Mouse (Mus musculus) neural tube, embryonic 14.5 days (tissue): ENCODE data around the gene Pigv. TPM values are rescaled to one million over a fixed set of nuclear protein-coding genes. Genes with fewer than 3 reads are reported as not detected.
A peak's percentile ranks its signal among the peaks of the same experiment; 100 is the strongest.
"Not testable (repeated sequence)": the region's sequence is repeated elsewhere in the genome, so short reads cannot be mapped to it uniquely, and the experiment has no call there.

Experiments used
- ATAC-seq: fragments of 200-750 bp; cut with Nextera tagmentation; 2 replicates; pipeline ENCODE4 v1.8.0; 2017; ENCODE audit warnings: low read depth, mild to moderate bottlenecking, moderate TSS enrichment, moderate library complexity
- H3K27ac ChIP-seq: fragments of 300-500 bp; sonication (generic); 2 replicates; pipeline ENCODE4 v1.5.1; 2014; ENCODE audit warnings: low read depth, mild to moderate bottlenecking, control low read depth, low read length, moderate library complexity, mixed read lengths
- H3K27me3 ChIP-seq: fragments of 300-500 bp; sonication (generic); 2 replicates; pipeline ENCODE4 v1.6.1; 2014; ENCODE audit warnings: low read length; ENCODE audit not compliant: control insufficient read depth, insufficient read depth
- H3K36me3 ChIP-seq: fragments of 300-500 bp; sonication (generic); 2 replicates; pipeline ENCODE4 v1.6.1; 2014; ENCODE audit warnings: low read length, mixed read lengths; ENCODE audit not compliant: control insufficient read depth, insufficient read depth
- H3K4me1 ChIP-seq: fragments of 300-500 bp; sonication (generic); 2 replicates; pipeline ENCODE4 v1.6.1; 2014; ENCODE audit warnings: low read length; ENCODE audit not compliant: control insufficient read depth, insufficient read depth
- H3K4me2 ChIP-seq: fragments of 300-500 bp; sonication (generic); 2 replicates; pipeline ENCODE4 v1.6.1; 2014; ENCODE audit warnings: mild to moderate bottlenecking, low read depth, low read length, control low read depth
- H3K4me3 ChIP-seq: fragments of 300-500 bp; sonication (generic); 2 replicates; pipeline ENCODE4 v1.5.1; 2014; ENCODE audit warnings: low read depth, low read length, control low read depth, mixed read lengths
- H3K9ac ChIP-seq: fragments of 300-500 bp; sonication (generic); replicated peaks from 2 replicates; pipeline ENCODE4 v1.6.1; 2014; ENCODE audit warnings: low read depth, mild to moderate bottlenecking, control low read depth, low read length, mixed read lengths
- H3K9me3 ChIP-seq: fragments of 300-500 bp; sonication (generic); 2 replicates; pipeline ENCODE4 v1.6.1; 2016; ENCODE audit warnings: low read length; ENCODE audit not compliant: control insufficient read depth
- WGBS: fragments of 180-500 bp; shearing (Covaris S2); extraction: QIAGEN DNeasy Blood & Tissue Kit; methylation state at CpG from one replicate; pipeline ENCODE4 v1.1.7; 2014; 5-methylcytosine and 5-hydroxymethylcytosine counted together
- polyA plus RNA-seq: library from polyadenylated mRNA; unstranded; fragments of >200 nt; fragmentation: Nextera tagmentation; extraction: Ambion mirVana; gene quantifications from 2 replicates; pipeline ENCODE4 v1.2.1, GENCODE M21; 2014

Pigv gene
- polyA plus RNA-seq, 1 experiment from 2014 or later: 10.9 TPM

DNA sequence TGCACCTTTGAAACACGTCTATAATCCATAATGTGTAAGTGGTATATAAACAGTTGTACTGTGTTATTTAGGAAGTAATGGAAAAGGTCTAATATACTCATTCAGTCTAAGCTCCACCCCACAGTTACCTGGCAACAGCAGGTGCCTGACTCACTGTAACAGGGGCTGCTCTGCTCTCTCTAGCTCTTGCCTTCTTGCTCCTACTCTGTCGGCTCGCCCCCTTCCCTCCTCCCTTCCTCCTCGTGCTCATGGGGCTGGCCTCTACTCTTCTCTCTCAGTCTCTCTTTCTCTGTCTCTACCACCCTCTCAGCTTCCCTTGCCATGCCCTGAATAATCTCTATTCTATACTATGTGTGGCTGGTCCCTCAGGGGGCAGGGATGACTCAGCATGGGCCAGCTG lies 15.4 kb downstream of the Pigv start:
- no peaks in the 10 kb centered on the region for H3K36me3 ChIP-seq
- peaks cover 9% of the 10 kb centered on the region for H3K4me1 ChIP-seq
- H3K9me3 ChIP-seq: no peaks in the 10 kb centered on the region
- no peak overlapping the region for H3K27ac ChIP-seq
- ATAC-seq: no peak
- H3K4me2 ChIP-seq: no peak overlapping the region
- H3K4me3 ChIP-seq: no peak overlapping the region
- no peak overlapping the region for H3K9ac ChIP-seq
- WGBS: 20% methylated on average over 4 of the region's 4 CpGs
- no peaks in the 10 kb centered on the region for H3K27me3 ChIP-seq

DNA sequence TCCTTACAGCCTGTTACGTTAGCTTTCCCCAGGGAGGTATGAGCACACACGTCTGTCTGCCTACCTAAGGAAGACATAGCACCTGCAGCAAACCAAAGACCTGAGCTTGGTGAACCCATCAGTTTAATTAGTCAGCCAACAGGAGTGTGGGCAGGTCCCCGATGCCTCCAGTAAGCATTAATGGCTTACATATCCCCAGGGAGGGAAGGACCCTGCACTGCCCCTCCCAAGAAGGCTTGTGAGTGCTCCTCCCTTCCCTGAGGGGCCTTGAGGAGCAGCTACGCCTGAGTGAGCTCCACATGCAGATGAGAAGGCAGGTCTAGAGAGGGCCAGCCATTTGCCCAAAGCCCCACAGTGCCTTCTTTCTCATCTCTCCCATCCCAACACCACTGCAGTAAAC lies 16.2 kb downstream of the Pigv start:
- no peak overlapping the region for H3K4me2 ChIP-seq
- H3K27ac ChIP-seq: no peak overlapping the region
- H3K9me3 ChIP-seq: no peaks in the 10 kb centered on the region
- no peak overlapping the region for H3K9ac ChIP-seq
- ATAC-seq: 0 out of 2 replicates have a peak, but pooled peaks have one; percentile 15
- H3K4me1 ChIP-seq: peaks cover 9% of the 10 kb centered on the region
- H3K27me3 ChIP-seq: no peaks in the 10 kb centered on the region
- no peak overlapping the region for H3K4me3 ChIP-seq
- no peaks in the 10 kb centered on the region for H3K36me3 ChIP-seq
- WGBS: 42% methylated on average over 4 of the region's 4 CpGs

DNA sequence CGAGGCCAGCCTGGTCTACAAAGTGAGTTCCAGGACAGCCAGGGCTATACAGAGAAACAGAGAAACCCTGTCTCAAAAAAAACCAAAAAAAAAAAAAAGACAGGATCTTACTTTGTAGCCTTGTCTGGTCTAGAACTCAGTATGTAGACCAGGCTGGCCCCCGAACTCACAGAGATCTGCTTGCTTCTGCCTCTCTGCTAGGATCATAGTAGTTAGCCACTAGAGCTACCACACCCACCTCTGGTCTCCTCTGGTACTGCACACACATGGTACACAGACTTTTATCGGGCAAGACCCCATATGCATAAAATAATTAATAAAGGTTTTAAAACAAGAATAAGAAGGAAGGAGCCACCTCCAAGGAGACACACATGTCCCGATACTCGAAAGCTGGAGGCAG lies 18.4 kb downstream of the Pigv start:
- H3K9me3 ChIP-seq, H3K27me3 ChIP-seq, H3K27ac ChIP-seq, H3K9ac ChIP-seq, H3K4me2 ChIP-seq, ATAC-seq, H3K4me1 ChIP-seq, H3K4me3 ChIP-seq, H3K36me3 ChIP-seq: not testable (repeated sequence)
- 93% methylated on average over 5 of the region's 5 CpGs for WGBS

DNA sequence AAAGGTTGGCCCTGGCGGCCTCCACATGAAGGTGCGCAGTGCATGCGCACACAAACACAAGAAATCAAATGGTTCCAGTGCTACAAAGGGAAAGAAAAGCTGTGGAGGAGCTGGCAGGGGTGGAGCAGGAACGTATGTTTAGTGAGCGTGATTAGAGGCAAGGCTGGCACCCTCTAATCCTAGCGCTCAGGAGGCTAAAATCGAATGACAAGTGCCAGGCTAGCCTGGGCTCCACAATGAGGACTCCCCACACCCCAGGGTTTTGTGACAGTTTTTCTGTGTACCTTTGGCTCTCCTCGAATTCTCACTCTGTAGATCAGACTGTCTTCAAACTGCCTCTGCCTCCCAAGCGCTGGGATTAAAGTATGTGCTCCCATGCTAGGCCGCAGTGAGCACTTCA lies 19.7 kb downstream of the Pigv start:
- no peak for ATAC-seq

DNA sequence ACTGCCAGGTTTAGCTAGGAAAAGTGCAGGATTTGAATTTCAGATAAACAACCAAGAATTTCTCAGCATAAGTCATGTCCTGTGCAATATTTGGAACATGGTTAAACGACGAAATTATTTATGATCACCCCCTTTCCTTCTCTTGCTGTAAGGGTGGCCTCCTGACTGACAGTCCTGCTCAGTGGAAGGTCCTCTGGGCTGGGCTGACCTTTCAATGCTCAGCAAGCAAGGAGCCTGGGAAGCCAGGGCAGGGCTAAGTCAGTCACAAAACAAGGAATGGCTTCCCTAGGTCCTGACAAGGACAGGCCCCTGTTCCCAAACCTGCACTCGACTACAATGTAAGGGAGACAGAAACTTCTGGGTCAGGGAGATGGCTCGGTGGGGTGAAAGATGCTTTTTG lies 20.5 kb downstream of the Pigv start:
- H3K9me3 ChIP-seq: no peaks in the 10 kb centered on the region
- no peak overlapping the region for H3K4me2 ChIP-seq
- ATAC-seq: no peak
- H3K9ac ChIP-seq: no peak overlapping the region
- H3K4me1 ChIP-seq: no peaks in the 10 kb centered on the region
- WGBS: 75% methylated on average over 4 of the region's 4 CpGs
- no peaks in the 10 kb centered on the region for H3K36me3 ChIP-seq
- H3K27me3 ChIP-seq: no peaks in the 10 kb centered on the region
- no peak overlapping the region for H3K4me3 ChIP-seq
- no peak overlapping the region for H3K27ac ChIP-seq

More for the DNA sequence above, 19.7 kb downstream of the Pigv start:
- no peak overlapping the region for H3K27ac ChIP-seq
- no peak overlapping the region for H3K4me2 ChIP-seq
- no peaks in the 10 kb centered on the region for H3K4me1 ChIP-seq
- H3K27me3 ChIP-seq: no peaks in the 10 kb centered on the region
- no peak overlapping the region for H3K4me3 ChIP-seq
- H3K9me3 ChIP-seq: no peaks in the 10 kb centered on the region
- no peaks in the 10 kb centered on the region for H3K36me3 ChIP-seq
- no peak overlapping the region for H3K9ac ChIP-seq
- 82% methylated on average over 10 of the region's 10 CpGs for WGBS

DNA sequence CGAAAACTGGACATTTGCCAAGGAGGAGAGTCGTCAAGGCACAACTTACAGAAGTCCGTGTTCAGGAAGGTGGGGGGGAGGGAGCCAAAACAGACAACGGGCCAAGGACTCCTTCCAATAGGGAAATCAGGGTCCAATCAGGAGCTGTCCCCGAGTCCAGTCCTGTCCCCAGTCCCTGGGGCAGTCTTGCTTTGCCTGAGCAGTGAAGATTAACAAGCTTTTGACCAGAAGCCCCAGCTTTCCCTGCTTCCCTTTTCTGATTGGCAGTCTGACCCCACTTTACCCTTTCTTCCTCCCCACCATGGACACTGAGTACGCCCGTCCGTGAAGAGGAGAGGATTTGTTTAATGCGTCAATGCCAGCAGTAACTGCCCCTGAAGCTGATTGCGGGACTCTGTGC lies 21.0 kb downstream of the Pigv start:
- no peaks in the 10 kb centered on the region for H3K27me3 ChIP-seq
- no peaks in the 10 kb centered on the region for H3K4me1 ChIP-seq
- ATAC-seq: no peak
- no peaks in the 10 kb centered on the region for H3K36me3 ChIP-seq
- no peak overlapping the region for H3K4me3 ChIP-seq
- H3K9me3 ChIP-seq: no peaks in the 10 kb centered on the region
- no peak overlapping the region for H3K9ac ChIP-seq
- H3K27ac ChIP-seq: no peak overlapping the region
- WGBS: 63% methylated on average over 10 of the region's 10 CpGs
- no peak overlapping the region for H3K4me2 ChIP-seq

DNA sequence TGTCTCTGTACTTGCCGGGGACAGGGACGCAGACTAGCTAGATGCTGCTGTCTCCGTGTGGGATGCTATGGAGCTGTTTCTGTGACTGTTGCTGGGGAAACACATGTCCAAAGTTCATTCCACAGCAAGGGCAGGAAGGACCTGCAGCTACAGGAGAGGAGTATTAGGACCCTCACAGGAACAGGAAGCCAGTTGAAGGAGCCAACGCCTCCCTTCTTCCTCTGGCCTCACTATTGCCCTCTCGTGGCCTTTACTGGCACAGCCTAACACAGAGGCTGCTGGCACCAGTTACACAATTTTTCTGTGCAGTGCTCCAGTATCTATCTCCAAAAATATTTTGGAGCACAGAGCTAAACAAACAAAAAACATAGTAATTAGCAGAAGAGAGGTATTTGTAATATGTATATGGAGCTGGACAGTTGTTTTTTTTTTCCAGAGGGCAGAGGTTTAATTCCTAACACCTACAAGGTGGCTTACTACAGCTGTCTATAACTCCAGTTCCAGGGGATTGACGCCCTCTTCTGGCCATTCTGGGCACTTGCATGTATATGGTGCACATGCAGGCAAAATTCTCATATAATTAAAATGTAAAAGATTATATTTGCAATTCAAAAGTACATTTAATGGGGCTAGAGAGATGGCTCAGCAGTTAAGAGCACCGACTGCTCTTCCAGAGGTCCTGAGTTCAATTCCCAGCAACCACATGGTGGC lies 22.3 kb downstream of the Pigv start, which contains the start of gene Zdhhc18:
TSS of gene Zdhhc18 (minus strand) at position 166 of the 711 bp plus-strand sequence.
- no peaks in the 10 kb centered on the region for H3K27me3 ChIP-seq
- H3K4me1 ChIP-seq: no peaks in the 10 kb centered on the region
- WGBS: 36% methylated on average over 7 of the region's 7 CpGs
- H3K27ac ChIP-seq: no peak within 1 kb of the TSS
- H3K9me3 ChIP-seq: no peaks in the 10 kb centered on the region
- H3K9ac ChIP-seq: no peak within 1 kb of the TSS
- H3K4me3 ChIP-seq: no peak within 1 kb of the TSS
- no peak within 1 kb of the TSS for H3K4me2 ChIP-seq
- no peaks in the 10 kb centered on the region for H3K36me3 ChIP-seq
- no peak for ATAC-seq

DNA sequence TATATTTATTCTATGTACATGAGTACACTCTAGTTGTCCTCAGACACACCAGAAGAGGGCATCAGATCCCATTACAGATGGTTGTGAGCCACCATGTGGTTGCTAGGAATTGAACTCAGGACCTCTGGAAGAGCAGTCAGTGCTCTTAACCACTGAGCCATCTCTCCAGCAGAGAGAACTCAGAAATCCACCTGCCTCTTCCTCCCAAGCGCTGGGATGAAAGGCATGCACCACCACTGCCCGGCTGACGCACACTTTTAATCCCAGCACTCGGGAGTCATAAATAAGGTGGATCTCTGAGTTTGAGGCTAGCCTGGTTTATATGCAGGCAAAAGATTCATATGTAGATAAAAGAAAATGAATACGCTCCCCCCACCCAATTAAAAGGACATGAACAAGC lies 23.0 kb downstream of the Pigv start:
- not testable (repeated sequence) for ATAC-seq, H3K27ac ChIP-seq, H3K9me3 ChIP-seq, H3K4me3 ChIP-seq, H3K36me3 ChIP-seq, H3K9ac ChIP-seq, H3K4me2 ChIP-seq, H3K27me3 ChIP-seq, H3K4me1 ChIP-seq
- 86% methylated on average over 5 of the region's 5 CpGs for WGBS

DNA sequence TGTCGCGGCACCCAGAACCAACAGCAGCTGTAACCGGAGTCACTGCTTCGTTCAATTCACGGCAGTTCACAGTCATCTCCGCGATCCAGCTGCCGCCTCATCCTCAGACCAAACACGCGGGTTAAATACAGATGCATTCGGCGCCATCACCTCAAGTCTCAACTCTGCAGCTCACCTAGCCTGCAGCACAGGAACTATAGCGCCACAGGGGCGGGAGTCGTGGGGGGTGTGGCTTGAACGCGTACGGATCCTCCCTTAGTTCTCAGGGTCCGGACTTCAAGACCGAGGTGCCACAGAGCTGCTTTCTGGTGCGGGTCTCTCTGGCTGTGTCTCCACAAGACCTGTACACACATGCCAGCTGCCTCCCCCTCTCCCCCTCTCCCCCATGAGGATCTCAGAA lies 26.8 kb downstream of the Pigv start:
- Histone ChIP-seq H3K4me3 (no peak overlapping the region), H3K36me3 (no peaks in the 10 kb centered on the region), H3K9me3 (no peaks in the 10 kb centered on the region), H3K27me3 (no peaks in the 10 kb centered on the region), H3K4me2 (no peak overlapping the region), H3K4me1 (no peaks in the 10 kb centered on the region), H3K9ac (no peak overlapping the region), H3K27ac (no peak overlapping the region)
- ATAC-seq: no peak
- WGBS: 46% methylated on average over 21 of the region's 21 CpGs
